10 mouse cellular contexts compared by ENCODE assay signal in the genomic region with DNA sequence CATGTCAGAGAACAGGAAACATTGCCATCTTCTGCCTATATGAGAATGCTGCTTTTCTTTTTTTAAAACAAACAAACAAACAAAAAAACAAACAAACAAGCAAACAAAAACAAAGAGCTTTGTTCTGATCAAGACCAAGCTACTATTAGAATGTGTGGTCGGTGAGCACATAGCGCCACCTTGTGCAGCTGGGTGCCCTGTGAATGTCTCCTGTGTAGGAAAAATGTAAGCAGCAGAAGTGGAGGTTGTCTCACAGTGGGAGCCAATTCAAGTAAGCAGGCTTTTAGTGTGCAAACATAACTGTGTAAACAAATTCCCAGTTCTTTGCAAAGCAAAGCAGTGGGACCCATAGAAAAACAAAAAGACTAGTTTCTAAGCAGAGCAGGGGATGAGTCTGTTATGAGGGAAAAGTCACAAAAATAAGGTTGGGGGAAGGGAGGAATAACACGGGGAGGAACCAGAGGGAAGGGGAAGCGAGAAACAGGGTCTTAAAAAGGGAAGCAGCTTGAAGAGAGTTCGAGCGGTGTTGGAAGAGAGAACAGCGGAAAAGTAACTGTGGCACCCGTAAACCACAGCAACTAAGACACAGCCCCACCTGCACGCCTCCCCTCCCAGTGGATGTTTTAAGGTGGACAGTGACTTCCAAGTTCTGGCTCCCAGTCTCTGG. TPM values are rescaled to one million over a fixed set of nuclear protein-coding genes. Genes with fewer than 3 reads are reported as not detected.
DNase-seq lines count a peak whose midpoint lies in the region; ATAC-seq and TF ChIP-seq lines count a peak whose summit lies in the region.
"Had no signal": no experiment of that assay in that cellular context is flagged by ENCODE, and none has a peak within 500 bp of the region (broad histone marks: within the 10 kb centered on the region; RNA-seq: fewer than 3 reads in every experiment).

No protein-coding gene starts in this region.

- ATAC-seq in hindbrain, postnatal 0 days = no peak
- ATAC-seq in hindbrain, embryonic 11.5 days (ENCODE audit: low FRiP score) = no peak

- no peaks in the 10 kb centered on the region for H3K9me3 ChIP-seq in hindbrain, postnatal 0 days (ENCODE audit: low read length)
- H3K9me3 ChIP-seq in hindbrain, embryonic 11.5 days (ENCODE audit: control insufficient read depth, low read length) = no peaks in the 10 kb centered on the region
- H3K9me3 ChIP-seq in CH12.LX (replicated peaks; ENCODE audit: low read length) = no peaks in the 10 kb centered on the region
- H3K9me3 ChIP-seq: embryonic facial prominence, embryonic 12.5 days had no signal

- H3K27me3 ChIP-seq in hindbrain, postnatal 0 days (ENCODE audit: insufficient read depth, low read length) = no peaks in the 10 kb centered on the region
- H3K27me3 ChIP-seq in hindbrain, embryonic 11.5 days (ENCODE audit: control insufficient read depth, insufficient read depth, low read length) = no peaks in the 10 kb centered on the region
- H3K27me3 ChIP-seq in CH12.LX (replicated peaks) = no peaks in the 10 kb centered on the region
- H3K27me3 ChIP-seq: embryonic facial prominence, embryonic 12.5 days had no signal

- H3K36me3 ChIP-seq in hindbrain, postnatal 0 days (ENCODE audit: insufficient read depth, low read length) = no peaks in the 10 kb centered on the region
- H3K36me3 ChIP-seq in hindbrain, embryonic 11.5 days (ENCODE audit: control insufficient read depth, insufficient read depth, low read length) = no peaks in the 10 kb centered on the region
- H3K36me3 ChIP-seq in CH12.LX (replicated peaks in 1 of 2; ENCODE audit: control insufficient read depth in 1 of 2, insufficient read depth in 1 of 2, low read length in 1 of 2) = no peaks in the 10 kb centered on the region
- H3K36me3 ChIP-seq: embryonic facial prominence, embryonic 12.5 days had no signal

- dilution Hi-C loops in CH12.LX (cut with MboI; ENCODE audit: extremely low pct_ligation_motif_present, extremely low pct_unique_long_range_greater_than_20kb, low sequenced_read_pairs) = no loop called here

- peak; percentile 85 for TF ChIP-seq RAD21 in CH12.LX (IDR thresholded peaks at IDR 0.05; ENCODE audit: low read depth, low read length)

- H3K4me2 ChIP-seq in hindbrain, postnatal 0 days (ENCODE audit: low read depth, low read length) = no peak overlapping the region
- no peak overlapping the region for H3K4me2 ChIP-seq in hindbrain, embryonic 11.5 days (replicated peaks; ENCODE audit: low read depth, low read length)
- H3K4me2 ChIP-seq in CH12.LX (ENCODE audit: insufficient read depth, low read depth, poor library complexity, severe bottlenecking) = peak overlapping the region; percentile 67
- H3K4me2 ChIP-seq: embryonic facial prominence, embryonic 12.5 days had no signal

- no peak overlapping the region for H3K27ac ChIP-seq in hindbrain, postnatal 0 days
- no peak overlapping the region for H3K27ac ChIP-seq in hindbrain, embryonic 11.5 days (ENCODE audit: low read depth, low read length)
- H3K27ac ChIP-seq in CH12.LX (ENCODE audit: insufficient read depth, low read depth) = no peak overlapping the region
- H3K27ac ChIP-seq: embryonic facial prominence, embryonic 12.5 days had no signal

- H3K79me2 ChIP-seq in CH12.LX (replicated peaks; ENCODE audit: control insufficient read depth, extremely low read depth, insufficient read depth, poor library complexity, severe bottlenecking) = no peaks in the 10 kb centered on the region

- TF ChIP-seq EP300 in CH12.LX (IDR thresholded peaks at IDR 0.05; ENCODE audit: low read length) = peak; percentile 60; the same call in 1 of the 2 replicates

- 58% methylated on average over 9 of the region's 9 CpGs for WGBS in hindbrain, postnatal 0 days
- WGBS in hindbrain, embryonic 11.5 days = 54% methylated on average over 9 of the region's 9 CpGs

- no peak overlapping the region for H3K9ac ChIP-seq in hindbrain, postnatal 0 days (replicated peaks; ENCODE audit: low read length)
- no peak overlapping the region for H3K9ac ChIP-seq in hindbrain, embryonic 11.5 days (ENCODE audit: low read depth, low read length)
- no peak overlapping the region; the same call in 1 of the 2 replicates for H3K9ac ChIP-seq in CH12.LX (ENCODE audit: insufficient read depth, low read depth)
- H3K9ac ChIP-seq: embryonic facial prominence, embryonic 12.5 days had no signal

- in situ Hi-C loops in CH12.LX (cut with MboI; ENCODE audit: low pct_ligation_motif_present, low pct_unique_long_range_greater_than_20kb, low sequenced_read_pairs) = loop anchor here (5.0 to 25.0 kb wide), 3 partner anchors 53 to 673 kb away; no protein-coding TSS in a partner anchor

- no peak overlapping the region for H3K4me3 ChIP-seq in hindbrain, postnatal 0 days (ENCODE audit: low read length)
- H3K4me3 ChIP-seq in hindbrain, embryonic 11.5 days (ENCODE audit: low read depth, low read length) = no peak overlapping the region
- H3K4me3 ChIP-seq in CH12.LX (replicated peaks in 1 of 3; ENCODE audit: low read depth in 2 of 3, low read length in 2 of 3, poor library complexity in 1 of 3) = peak overlapping the region in 1 of 3 experiments; percentile 22
- H3K4me3 ChIP-seq: embryonic facial prominence, embryonic 12.5 days had no signal

- DNase-seq in hindbrain, postnatal 0 days (ENCODE audit: low spot score) = peak; percentile 54
- no peak for DNase-seq in hindbrain, embryonic 11.5 days (ENCODE audit: low spot score)
- DNase-seq in CH12.LX (ENCODE audit: extremely low read depth) = peak; percentile 59
- DNase-seq in c-Kit-positive CD71-negative TER-119-negative erythroid progenitor cells, embryonic 14.5 days (ENCODE audit: low read depth) = peak; percentile 35
- peak; percentile 42 to 50 for DNase-seq in left cerebral cortex, postnatal 25 days (ENCODE audit: low spot score in 2 of 2)
- DNase-seq in right cerebral cortex, postnatal 14 days = peak; percentile 22
- no peak for DNase-seq in c-Kit-positive CD71-positive TER-119-positive erythroid progenitor cells, embryonic 14.5 days (ENCODE audit: low spot score)
- no peak for DNase-seq in gastrocnemius, adult 18-20 months (ENCODE audit: low spot score)

- peak; percentile 68 for TF ChIP-seq CTCF in hindbrain, postnatal 0 days (IDR thresholded peaks at IDR 0.05; ENCODE audit: low read depth)
- peak in 1 of 2 experiments; percentile 79; a peak in 2 of 4 replicates for TF ChIP-seq CTCF in CH12.LX (conservative IDR thresholded peaks at IDR 0.05 in 1 of 2, IDR thresholded peaks at IDR 0.05 in 1 of 2; ENCODE audit: low read depth in 2 of 2, low read length in 2 of 2)

- intact Hi-C loops in left cerebral cortex, postnatal 25 days (cut with DNase I) = loop anchor here (5.0 kb wide), 1 partner anchor 573 kb away; no protein-coding TSS in a partner anchor

- no peaks in the 10 kb centered on the region for H3K4me1 ChIP-seq in hindbrain, postnatal 0 days (ENCODE audit: insufficient read depth, low read length)
- no peaks in the 10 kb centered on the region for H3K4me1 ChIP-seq in hindbrain, embryonic 11.5 days (replicated peaks; ENCODE audit: control insufficient read depth, insufficient read depth, low read length)
- peaks cover 0 to 27% of the 10 kb centered on the region in 2 experiments; a peak in 2 of 4 replicates for H3K4me1 ChIP-seq in CH12.LX (ENCODE audit: control insufficient read depth in 1 of 2, insufficient read depth in 2 of 2)
- H3K4me1 ChIP-seq: embryonic facial prominence, embryonic 12.5 days had no signal

- no peak for TF ChIP-seq POLR2A in CH12.LX (IDR thresholded peaks at IDR 0.05; ENCODE audit: low read depth, low read length)

TF ChIP-seq in CH12.LX, 34 proteins besides CTCF, POLR2A, EP300 and RAD21:
- no peak for TF ChIP-seq ZC3H11A (IDR thresholded peaks at IDR 0.05; ENCODE audit: low read depth, low read length)
- no peak for TF ChIP-seq POLR2AphosphoS2 (IDR thresholded peaks at IDR 0.05; ENCODE audit: low read depth, low read length)
- 0 out of 2 replicates have a peak, but pooled peaks have one; percentile 9 for TF ChIP-seq BHLHE40 (IDR thresholded peaks at IDR 0.05; ENCODE audit: low read depth, low read length)
- TF ChIP-seq TBP (conservative IDR thresholded peaks at IDR 0.05; ENCODE audit: low read depth, low read length) = no peak
- peak; percentile 75 for TF ChIP-seq SMC3 (IDR thresholded peaks at IDR 0.05; ENCODE audit: low read depth, low read length)
- TF ChIP-seq TCF12 (IDR thresholded peaks at IDR 0.05; ENCODE audit: low read depth, low read length) = no peak
- no peak for TF ChIP-seq JUN (IDR thresholded peaks at IDR 0.05; ENCODE audit: insufficient read depth, low read depth, low read length)
- TF ChIP-seq NRF1 (IDR thresholded peaks at IDR 0.05; ENCODE audit: low read depth, low read length) = no peak
- peak; percentile 54; the same call in 1 of the 2 replicates for TF ChIP-seq CHD2 (IDR thresholded peaks at IDR 0.05; ENCODE audit: low read length)
- no peak for TF ChIP-seq MAFK (IDR thresholded peaks at IDR 0.05; ENCODE audit: insufficient replicate concordance, low read length)
- no peak for TF ChIP-seq MAZ (IDR thresholded peaks at IDR 0.05; ENCODE audit: low read depth, low read length)
- no peak for TF ChIP-seq ZKSCAN1 (IDR thresholded peaks at IDR 0.05; ENCODE audit: borderline replicate concordance, low read depth, low read length)

RNA-seq across cellular contexts. Expression of gene Agr3, which starts 40.4 kb away (rescaled TPM):
- 1.6 TPM in 1 of 2 replicates, not detected in the other for total RNA-seq in hindbrain, postnatal 0 days (2014; rRNA removed)
- 0.24 and 0.67 TPM in 2 replicates for polyA plus RNA-seq in hindbrain, postnatal 0 days (2015; fragmentation: Nextera tagmentation; extraction: Ambion mirVana)
- polyA plus RNA-seq in hindbrain, embryonic 11.5 days (2014; fragmentation: Nextera tagmentation; extraction: Ambion mirVana) = not detected in 2 replicates
- not detected in 2 replicates for total RNA-seq in CH12.LX (2012; rRNA removed)
- not detected in 2 replicates for total RNA-seq in CH12.LX (2014; rRNA removed)
- not detected in 2 replicates for polyA plus RNA-seq in CH12.LX (2012; ENCODE audit: insufficient read length, low read depth)
- not detected for total RNA-seq in left cerebral cortex, postnatal 25 days (2021)
- total RNA-seq in gastrocnemius, adult 18-20 months (2021) = not detected
- total RNA-seq: layer of hippocampus, postnatal 25 days had no signal

Comparison
In these comparisons a context has a peak if more than half of its experiments do, and no peak if none do; other contexts are left out.
1. DNase-seq: peak in hindbrain, postnatal 0 days (single experiment), CH12.LX (single experiment), c-Kit-positive CD71-negative TER-119-negative erythroid progenitor cells, embryonic 14.5 days (single experiment), left cerebral cortex, postnatal 25 days (2 of 2) and right cerebral cortex, postnatal 14 days (single experiment); none in hindbrain, embryonic 11.5 days (single experiment), c-Kit-positive CD71-positive TER-119-positive erythroid progenitor cells, embryonic 14.5 days (single experiment) and gastrocnemius, adult 18-20 months (single experiment).